Comparison of ENCODE assay signal across 10 mouse cellular contexts in the genomic region with DNA sequence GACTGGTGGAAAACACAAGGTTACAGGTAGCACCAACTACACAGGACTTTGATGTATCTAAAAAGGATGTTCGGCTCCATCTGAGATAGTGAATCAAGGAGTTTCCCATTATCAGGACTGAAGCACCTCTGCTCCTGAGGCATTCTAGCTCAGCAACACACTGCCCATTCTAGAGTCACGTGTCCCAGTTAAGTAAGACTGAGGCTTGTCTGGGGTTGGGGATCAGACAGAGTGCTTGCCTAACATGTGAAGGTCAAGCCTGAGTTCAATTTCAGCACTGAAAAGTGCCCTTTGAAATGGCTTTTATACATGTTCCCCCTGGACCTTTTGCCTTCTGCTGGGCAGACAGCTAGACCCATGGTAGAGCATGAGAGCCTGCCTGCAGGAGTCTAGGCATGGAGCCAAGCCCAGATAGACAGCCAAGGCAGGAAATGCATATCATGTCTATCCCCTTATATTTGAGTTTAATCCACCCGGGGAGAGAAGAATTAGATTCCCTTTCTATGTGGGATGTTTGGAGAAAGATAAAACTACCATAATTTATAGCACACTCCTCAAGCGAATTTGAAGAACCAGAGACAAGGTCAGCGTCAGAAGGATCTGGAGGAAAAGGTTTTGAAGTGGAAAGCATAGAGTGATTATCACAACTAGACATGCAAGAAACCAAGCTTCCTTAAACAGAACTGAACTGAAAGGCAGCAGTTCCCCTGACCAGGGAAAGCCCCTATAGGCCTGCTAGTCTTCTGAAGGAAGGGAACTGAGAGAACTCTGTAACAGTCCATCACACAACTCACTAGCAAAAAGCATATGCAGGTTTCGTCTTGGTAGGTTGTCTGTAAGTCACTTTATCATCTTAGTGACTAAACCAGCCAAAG.
DNase-seq lines count a peak whose midpoint lies in the region; ATAC-seq lines count a peak whose summit lies in the region.
"Had no signal": no experiment of that assay in that cellular context is flagged by ENCODE, and none has a peak within 500 bp of the region (broad histone marks: within the 10 kb centered on the region; RNA-seq: fewer than 3 reads in every experiment).

No protein-coding gene starts in this region.

- no peak for ATAC-seq in liver, embryonic 11.5 days (replicated peaks; ENCODE audit: low FRiP score)
- ATAC-seq in neutrophil, adult 5-6 weeks (ENCODE audit: extremely low read depth, insufficient number of reproducible peaks, low FRiP score, poor library complexity, severe bottlenecking): peak; percentile 88
- ATAC-seq in midbrain, embryonic 16.5 days: no peak

- peak; percentile 25 for DNase-seq in liver
- DNase-seq in liver, embryonic 11.5 days (ENCODE audit: low spot score): no peak
- peak; percentile 23 for DNase-seq in adipocyte (ENCODE audit: low spot score)
- peak; percentile 74 to 76 for DNase-seq in cerebellum, postnatal 10 days
- DNase-seq in ovary, postnatal 10 days (ENCODE audit: low spot score): no peak

- H3K36me3 ChIP-seq in liver, embryonic 11.5 days (ENCODE audit: control insufficient read depth, insufficient read depth, low read length): no peaks in the 10 kb centered on the region
- H3K36me3 ChIP-seq in midbrain, embryonic 16.5 days (ENCODE audit: control insufficient read depth, insufficient read depth, low read length): no peaks in the 10 kb centered on the region
- H3K36me3 ChIP-seq: embryonic facial prominence, embryonic 12.5 days; hindbrain, embryonic 10.5 days; limb, embryonic 12.5 days had no signal

- H3K4me3 ChIP-seq in liver, embryonic 11.5 days (ENCODE audit: low read depth, low read length): no peak overlapping the region
- no peak overlapping the region for H3K4me3 ChIP-seq in midbrain, embryonic 16.5 days (ENCODE audit: low read depth, low read length)
- H3K4me3 ChIP-seq: embryonic facial prominence, embryonic 12.5 days; hindbrain, embryonic 10.5 days; limb, embryonic 12.5 days had no signal

- no peaks in the 10 kb centered on the region for H3K9me3 ChIP-seq in liver, embryonic 11.5 days (ENCODE audit: control insufficient read depth, low read length)
- H3K9me3 ChIP-seq in midbrain, embryonic 16.5 days (replicated peaks; ENCODE audit: control insufficient read depth, low read length, poor library complexity, severe bottlenecking): no peaks in the 10 kb centered on the region
- H3K9me3 ChIP-seq: embryonic facial prominence, embryonic 12.5 days; hindbrain, embryonic 10.5 days; limb, embryonic 12.5 days had no signal

- 58% methylated on average over 6 of the region's 6 CpGs for WGBS in liver, embryonic 11.5 days
- WGBS in midbrain, embryonic 16.5 days: 82% methylated on average over 6 of the region's 6 CpGs

- no peak overlapping the region for H3K4me2 ChIP-seq in liver, embryonic 11.5 days
- no peak overlapping the region for H3K4me2 ChIP-seq in midbrain, embryonic 16.5 days (ENCODE audit: low read length)
- H3K4me2 ChIP-seq: embryonic facial prominence, embryonic 12.5 days; limb, embryonic 12.5 days had no signal

- no peak overlapping the region for H3K27ac ChIP-seq in liver, embryonic 11.5 days (ENCODE audit: low read depth, low read length)
- H3K27ac ChIP-seq in midbrain, embryonic 16.5 days (ENCODE audit: low read length): no peak overlapping the region
- H3K27ac ChIP-seq: embryonic facial prominence, embryonic 12.5 days; hindbrain, embryonic 10.5 days; limb, embryonic 12.5 days had no signal

- no peaks in the 10 kb centered on the region for H3K27me3 ChIP-seq in liver, embryonic 11.5 days (replicated peaks; ENCODE audit: control insufficient read depth, insufficient read depth, low read length)
- no peaks in the 10 kb centered on the region for H3K27me3 ChIP-seq in midbrain, embryonic 16.5 days (ENCODE audit: control insufficient read depth, insufficient read depth, low read depth, low read length)
- H3K27me3 ChIP-seq: embryonic facial prominence, embryonic 12.5 days; limb, embryonic 12.5 days had no signal

- H3K4me1 ChIP-seq in liver, embryonic 11.5 days (replicated peaks; ENCODE audit: control insufficient read depth, insufficient read depth, low read length): no peaks in the 10 kb centered on the region
- H3K4me1 ChIP-seq in midbrain, embryonic 16.5 days (ENCODE audit: control insufficient read depth, insufficient read depth, low read length): no peaks in the 10 kb centered on the region
- H3K4me1 ChIP-seq: embryonic facial prominence, embryonic 12.5 days; hindbrain, embryonic 10.5 days; limb, embryonic 12.5 days had no signal

- no peak overlapping the region for H3K9ac ChIP-seq in liver, embryonic 11.5 days (ENCODE audit: low read depth, low read length)
- no peak overlapping the region for H3K9ac ChIP-seq in midbrain, embryonic 16.5 days (ENCODE audit: low read depth, low read length)
- H3K9ac ChIP-seq: embryonic facial prominence, embryonic 12.5 days; limb, embryonic 12.5 days had no signal

Comparison
In these comparisons a context has a peak if more than half of its experiments do, and no peak if none do; other contexts are left out.
1. DNase-seq: peak in liver (single experiment), adipocyte (single experiment) and cerebellum, postnatal 10 days (2 of 2); none in liver, embryonic 11.5 days (single experiment) and ovary, postnatal 10 days (single experiment).